Mouse (Mus musculus) lung, adult 2 months (tissue): Measurements from ENCODE around the gene Acrbp.

Experiments used
- CTCF ChIP-seq: fragments of 200-500 bp; IDR thresholded peaks from 2 replicates; pipeline ENCODE4 v1.5.1; 2011; ENCODE audit warnings: mild to moderate bottlenecking, low read length, control low read depth; ENCODE audit not compliant: insufficient read depth
- POLR2A ChIP-seq: fragments of 200-500 bp; IDR thresholded peaks from 2 replicates; pipeline ENCODE4 v1.6.1; 2011; ENCODE audit warnings: low read depth, mild to moderate bottlenecking, control low read depth, low read length, borderline replicate concordance; ENCODE audit errors: extremely low read depth

DNA sequence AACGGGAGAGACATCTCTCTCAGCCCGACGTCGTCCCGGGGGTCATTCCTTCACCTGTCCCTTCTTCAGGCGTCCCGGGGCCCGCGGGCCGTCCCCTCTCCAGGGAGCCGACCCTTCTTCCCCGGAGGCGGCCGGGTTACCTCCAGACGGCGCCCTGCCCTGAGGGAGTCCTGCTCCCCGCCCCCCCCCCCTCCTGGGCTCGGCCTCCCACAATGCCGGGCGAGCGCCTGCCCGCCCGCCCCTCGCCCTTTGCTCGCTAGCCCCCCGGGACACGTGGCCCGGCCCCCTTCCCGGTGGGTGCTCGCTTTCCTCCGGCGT lies 46.7 kb downstream of the Acrbp start:
- no peak for TF ChIP-seq POLR2A
- no peak for TF ChIP-seq CTCF
